Mouse (Mus musculus): ENCODE measurements at regions not wholly inside any gene's neighbourhood (a gene's known extent, or its start where the extent isn't known, plus 50 kb on each side); places are given as distances from the start of the nearest gene placed in this dataset.

- Histone ChIP-seq H3K27me3 (replicated peaks; ENCODE audit: control insufficient read depth, insufficient read depth, low read length) (no peaks in the 10 kb centered on the region), H3K4me1 (ENCODE audit: control insufficient read depth, insufficient read depth, low read length) (no peaks in the 10 kb centered on the region), H3K36me3 (ENCODE audit: control insufficient read depth, insufficient read depth, low read length) (no peaks in the 10 kb centered on the region), H3K4me2 (ENCODE audit: low read depth, low read length) (no peak overlapping the region), H3K9me3 (ENCODE audit: control insufficient read depth, low read length) (no peaks in the 10 kb centered on the region), H3K27ac (ENCODE audit: low read length) (no peak overlapping the region), H3K9ac (ENCODE audit: low read depth, low read length) (no peak overlapping the region), H3K4me3 (ENCODE audit: low read length) (no peak overlapping the region)
- WGBS, result 58% methylated on average over 1 of the region's 1 CpGs
- no peak for ATAC-seq
Observed at GRCm38 (mm10) chr9:98091105-98091504, 58.1 kb upstream of the Clstn2 start.

- no peak for ATAC-seq
- WGBS, result 73% methylated on average over 10 of the region's 10 CpGs
- Histone ChIP-seq H3K4me3 (ENCODE audit: low read length) (no peak overlapping the region), H3K4me1 (ENCODE audit: control insufficient read depth, insufficient read depth, low read length) (no peaks in the 10 kb centered on the region), H3K4me2 (ENCODE audit: low read depth, low read length) (no peak overlapping the region), H3K9ac (ENCODE audit: low read depth, low read length) (no peak overlapping the region), H3K27me3 (replicated peaks; ENCODE audit: control insufficient read depth, insufficient read depth, low read length) (no peaks in the 10 kb centered on the region), H3K36me3 (ENCODE audit: control insufficient read depth, insufficient read depth, low read length) (no peaks in the 10 kb centered on the region), H3K9me3 (ENCODE audit: control insufficient read depth, low read length) (no peaks in the 10 kb centered on the region), H3K27ac (ENCODE audit: low read length) (no peak overlapping the region)
Observed at GRCm38 (mm10) chr9:98095064-98095790, 62.2 kb upstream of the Clstn2 start.

- ATAC-seq, result no peak
- H3K9ac ChIP-seq (ENCODE audit: low read depth, low read length), result no peak overlapping the region
- no peaks in the 10 kb centered on the region for H3K9me3 ChIP-seq (ENCODE audit: control insufficient read depth, low read length)
- no peaks in the 10 kb centered on the region for H3K27me3 ChIP-seq (replicated peaks; ENCODE audit: control insufficient read depth, insufficient read depth, low read length)
- H3K36me3 ChIP-seq (ENCODE audit: control insufficient read depth, insufficient read depth, low read length), result no peaks in the 10 kb centered on the region
- H3K27ac ChIP-seq (ENCODE audit: low read length), result no peak overlapping the region
- H3K4me3 ChIP-seq (ENCODE audit: low read length), result no peak overlapping the region
- H3K4me1 ChIP-seq (ENCODE audit: control insufficient read depth, insufficient read depth, low read length), result no peaks in the 10 kb centered on the region
- WGBS, result 66% methylated on average over 6 of the region's 6 CpGs
- H3K4me2 ChIP-seq (ENCODE audit: low read depth, low read length), result no peak overlapping the region
Observed at GRCm38 (mm10) chr9:98123390-98123789, 90.4 kb upstream of the Clstn2 start.

- H3K27ac ChIP-seq (ENCODE audit: low read length), result no peak overlapping the region
Observed at GRCm38 (mm10) chr9:98129596-98129995, 96.6 kb upstream of the Clstn2 start.

GRCm38 (mm10) chr9:98130849-98131248 is 97.9 kb upstream of the Clstn2 start:
- Histone ChIP-seq H3K36me3 (ENCODE audit: control insufficient read depth, insufficient read depth, low read length) (no peaks in the 10 kb centered on the region), H3K9ac (ENCODE audit: low read depth, low read length) (no peak overlapping the region), H3K27me3 (replicated peaks; ENCODE audit: control insufficient read depth, insufficient read depth, low read length) (no peaks in the 10 kb centered on the region), H3K27ac (ENCODE audit: low read length) (no peak overlapping the region), H3K9me3 (ENCODE audit: control insufficient read depth, low read length) (no peaks in the 10 kb centered on the region), H3K4me1 (ENCODE audit: control insufficient read depth, insufficient read depth, low read length) (no peaks in the 10 kb centered on the region), H3K4me3 (ENCODE audit: low read length) (no peak overlapping the region), H3K4me2 (ENCODE audit: low read depth, low read length) (no peak overlapping the region)
- ATAC-seq, result no peak
- WGBS, result 76% methylated on average over 5 of the region's 5 CpGs

More at GRCm38 (mm10) chr9:98129596-98129995, 96.6 kb upstream of the Clstn2 start:
- ATAC-seq, result no peak
- Histone ChIP-seq H3K4me3 (ENCODE audit: low read length) (no peak overlapping the region), H3K4me2 (ENCODE audit: low read depth, low read length) (no peak overlapping the region), H3K4me1 (ENCODE audit: control insufficient read depth, insufficient read depth, low read length) (no peaks in the 10 kb centered on the region), H3K36me3 (ENCODE audit: control insufficient read depth, insufficient read depth, low read length) (no peaks in the 10 kb centered on the region), H3K9ac (ENCODE audit: low read depth, low read length) (no peak overlapping the region), H3K27me3 (replicated peaks; ENCODE audit: control insufficient read depth, insufficient read depth, low read length) (no peaks in the 10 kb centered on the region), H3K9me3 (ENCODE audit: control insufficient read depth, low read length) (no peaks in the 10 kb centered on the region)
- WGBS, result 86% methylated on average over 4 of the region's 4 CpGs

- Histone ChIP-seq H3K9ac (ENCODE audit: low read depth, low read length) (no peak overlapping the region), H3K4me2 (ENCODE audit: low read depth, low read length) (no peak overlapping the region), H3K36me3 (ENCODE audit: control insufficient read depth, insufficient read depth, low read length) (no peaks in the 10 kb centered on the region), H3K27ac (ENCODE audit: low read length) (no peak overlapping the region), H3K27me3 (replicated peaks; ENCODE audit: control insufficient read depth, insufficient read depth, low read length) (no peaks in the 10 kb centered on the region), H3K9me3 (ENCODE audit: control insufficient read depth, low read length) (no peaks in the 10 kb centered on the region), H3K4me3 (ENCODE audit: low read length) (no peak overlapping the region), H3K4me1 (ENCODE audit: control insufficient read depth, insufficient read depth, low read length) (no peaks in the 10 kb centered on the region)
- no peak for ATAC-seq
Observed at GRCm38 (mm10) chr9:98140546-98140945, 107.6 kb upstream of the Clstn2 start.

GRCm38 (mm10) chr9:98142121-98142520 is 109.1 kb upstream of the Clstn2 start:
- Histone ChIP-seq H3K4me1 (ENCODE audit: control insufficient read depth, insufficient read depth, low read length) (no peaks in the 10 kb centered on the region), H3K27me3 (replicated peaks; ENCODE audit: control insufficient read depth, insufficient read depth, low read length) (no peaks in the 10 kb centered on the region), H3K4me3 (ENCODE audit: low read length) (no peak overlapping the region), H3K27ac (ENCODE audit: low read length) (no peak overlapping the region), H3K4me2 (ENCODE audit: low read depth, low read length) (no peak overlapping the region), H3K9ac (ENCODE audit: low read depth, low read length) (no peak overlapping the region), H3K36me3 (ENCODE audit: control insufficient read depth, insufficient read depth, low read length) (no peaks in the 10 kb centered on the region), H3K9me3 (ENCODE audit: control insufficient read depth, low read length) (no peaks in the 10 kb centered on the region)
- 71% methylated on average over 7 of the region's 7 CpGs for WGBS
- ATAC-seq, result no peak

GRCm38 (mm10) chr9:98146901-98147300 is 113.9 kb upstream of the Clstn2 start:
- H3K4me3 ChIP-seq (ENCODE audit: low read length), result no peak overlapping the region
- 74% methylated on average over 5 of the region's 5 CpGs for WGBS
- no peaks in the 10 kb centered on the region for H3K27me3 ChIP-seq (replicated peaks; ENCODE audit: control insufficient read depth, insufficient read depth, low read length)
- no peak overlapping the region for H3K27ac ChIP-seq (ENCODE audit: low read length)
- H3K36me3 ChIP-seq (ENCODE audit: control insufficient read depth, insufficient read depth, low read length), result no peaks in the 10 kb centered on the region
- H3K9me3 ChIP-seq (ENCODE audit: control insufficient read depth, low read length), result no peaks in the 10 kb centered on the region
- H3K4me1 ChIP-seq (ENCODE audit: control insufficient read depth, insufficient read depth, low read length), result no peaks in the 10 kb centered on the region
- no peak for ATAC-seq
- H3K4me2 ChIP-seq (ENCODE audit: low read depth, low read length), result no peak overlapping the region
- H3K9ac ChIP-seq (ENCODE audit: low read depth, low read length), result no peak overlapping the region

GRCm38 (mm10) chr9:98158421-98158820 is 125.4 kb upstream of the Clstn2 start:
- no peak overlapping the region for H3K4me2 ChIP-seq (ENCODE audit: low read depth, low read length)
- no peaks in the 10 kb centered on the region for H3K36me3 ChIP-seq (ENCODE audit: control insufficient read depth, insufficient read depth, low read length)
- 87% methylated on average over 2 of the region's 2 CpGs for WGBS
- no peak overlapping the region for H3K9ac ChIP-seq (ENCODE audit: low read depth, low read length)
- H3K27ac ChIP-seq (ENCODE audit: low read length), result no peak overlapping the region
- H3K9me3 ChIP-seq (ENCODE audit: control insufficient read depth, low read length), result no peaks in the 10 kb centered on the region
- H3K27me3 ChIP-seq (replicated peaks; ENCODE audit: control insufficient read depth, insufficient read depth, low read length), result no peaks in the 10 kb centered on the region
- no peak for ATAC-seq
- H3K4me3 ChIP-seq (ENCODE audit: low read length), result no peak overlapping the region
- no peaks in the 10 kb centered on the region for H3K4me1 ChIP-seq (ENCODE audit: control insufficient read depth, insufficient read depth, low read length)

- peak; percentile 68 for ATAC-seq
- Histone ChIP-seq H3K4me3 (ENCODE audit: low read length) (no peak overlapping the region), H3K27me3 (replicated peaks; ENCODE audit: control insufficient read depth, insufficient read depth, low read length) (no peaks in the 10 kb centered on the region), H3K4me1 (ENCODE audit: control insufficient read depth, insufficient read depth, low read length) (no peaks in the 10 kb centered on the region), H3K4me2 (ENCODE audit: low read depth, low read length) (no peak overlapping the region), H3K27ac (ENCODE audit: low read length) (no peak overlapping the region), H3K9me3 (ENCODE audit: control insufficient read depth, low read length) (no peaks in the 10 kb centered on the region), H3K36me3 (ENCODE audit: control insufficient read depth, insufficient read depth, low read length) (no peaks in the 10 kb centered on the region), H3K9ac (ENCODE audit: low read depth, low read length) (no peak overlapping the region)
- WGBS, result 17% methylated on average over 5 of the region's 5 CpGs
Observed at GRCm38 (mm10) chr9:98164489-98164888, 122.7 kb upstream of the Nmnat3 start.

All from intestine, embryonic 16.5 days (tissue).